Mouse (Mus musculus): ENCODE measurements around the gene Hist1h2be. TPM values are rescaled to one million over a fixed set of nuclear protein-coding genes. Genes with fewer than 3 reads are reported as not detected.
"Not testable (repeated sequence)": the region's sequence is repeated elsewhere in the genome, so short reads cannot be mapped to it uniquely, and the experiment has no call there.

Gene Hist1h2be
- total RNA-seq, 2 experiments from 2014 or later, result 10.8 to 17.5 TPM

DNA sequence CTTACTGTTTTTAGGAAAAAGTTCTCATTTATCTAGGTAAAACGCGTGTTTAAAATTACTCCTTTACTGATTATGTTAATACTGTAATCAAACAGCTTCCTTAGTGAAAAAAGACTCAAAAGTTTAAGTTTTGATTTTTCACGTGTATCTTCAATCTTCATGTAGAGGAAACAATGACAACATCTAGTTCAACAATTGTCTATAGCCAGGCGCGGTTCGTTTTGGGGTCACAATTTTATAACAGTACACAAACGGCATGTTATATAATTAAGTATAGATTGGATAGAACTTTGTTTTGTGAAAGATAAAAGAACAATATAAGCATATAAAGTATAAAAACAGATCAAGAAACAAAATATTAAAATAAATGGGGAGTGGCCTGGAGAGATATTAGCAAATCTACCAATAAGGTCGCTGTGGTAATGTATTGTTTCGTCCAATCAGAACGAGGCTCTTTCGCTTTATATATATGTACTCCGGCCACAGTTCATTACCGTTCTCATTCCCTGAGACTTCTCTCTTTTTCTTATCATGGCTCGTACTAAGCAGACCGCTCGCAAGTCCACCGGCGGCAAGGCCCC lies 45.6 kb downstream of the Hist1h2be start, which contains the start of gene Hist1h3d:
Hist1h3d (plus strand) TSS at position 493 of the 581 bp plus-strand sequence.
- peak within 1 kb of the TSS; percentile 70 for H3K4me3 ChIP-seq
- intact Hi-C loops (cut with DNase I), result no loop called here
- no peak for TF ChIP-seq CTCF (IDR thresholded peaks at IDR 0.05)
- peak within 1 kb of the TSS; percentile 83 for H3K27ac ChIP-seq
- DNase-seq, result peak; percentile 17

DNA sequence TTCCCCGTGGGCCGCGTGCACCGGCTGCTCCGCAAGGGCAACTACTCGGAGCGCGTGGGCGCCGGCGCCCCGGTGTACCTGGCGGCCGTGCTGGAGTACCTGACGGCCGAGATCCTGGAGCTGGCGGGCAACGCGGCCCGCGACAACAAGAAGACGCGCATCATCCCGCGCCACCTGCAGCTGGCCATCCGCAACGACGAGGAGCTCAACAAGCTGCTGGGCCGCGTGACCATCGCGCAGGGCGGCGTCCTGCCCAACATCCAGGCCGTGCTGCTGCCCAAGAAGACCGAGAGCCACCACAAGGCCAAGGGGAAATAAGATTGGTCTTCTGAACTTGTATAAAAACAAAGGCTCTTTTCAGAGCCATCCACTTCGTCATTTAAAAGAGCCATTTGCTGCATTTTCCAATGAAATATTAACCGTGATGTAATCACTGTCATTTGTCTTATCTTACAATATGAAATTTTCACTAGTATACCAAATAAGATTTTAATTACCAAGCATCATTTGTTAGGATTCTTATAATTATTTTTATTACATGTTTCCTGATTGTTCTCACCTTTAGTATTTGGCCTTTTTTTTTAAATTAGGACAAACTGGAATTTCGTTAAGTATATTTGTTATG lies 46.3 kb downstream of the Hist1h2be start:
- DNase-seq; intact Hi-C loops (cut with DNase I): not testable (repeated sequence)
- Histone ChIP-seq H3K27ac (peak overlapping the region; percentile 83), H3K4me3 (peak overlapping the region; percentile 70)

GRCm38 (mm10) chr13:23573898-23574524 lies 46.9 kb downstream of the Hist1h2be start, which contains the start of the genes Hist1h2bf and Hist1h2ad:
Hist1h2bf (minus strand) TSS chr13:23574196.
Hist1h2ad (plus strand) TSS chr13:23574381.
- peak; percentile 84 for DNase-seq
- peak within 1 kb of the TSS; percentile 83 for H3K27ac ChIP-seq
- intact Hi-C loops (cut with DNase I), result not testable (repeated sequence)
- peak within 1 kb of the TSS; percentile 70 for H3K4me3 ChIP-seq

- peak overlapping the region; percentile 70 for H3K4me3 ChIP-seq
- intact Hi-C loops (cut with DNase I); DNase-seq; H3K27ac ChIP-seq: not testable (repeated sequence)
These were observed 47.7 kb downstream of the Hist1h2be start for GRCm38 (mm10) chr13:23573034-23573897.

GRCm38 (mm10) chr13:23572218-23573033 lies 48.5 kb downstream of the Hist1h2be start:
- H3K4me3 ChIP-seq, result peak overlapping the region; percentile 70
- H3K27ac ChIP-seq, result 0 out of 2 replicates have a peak overlapping the region, but pooled peaks have one; percentile 68
- no peak for TF ChIP-seq CTCF (IDR thresholded peaks at IDR 0.05)
- intact Hi-C loops (cut with DNase I), result no loop called here
- DNase-seq, result no peak

DNA sequence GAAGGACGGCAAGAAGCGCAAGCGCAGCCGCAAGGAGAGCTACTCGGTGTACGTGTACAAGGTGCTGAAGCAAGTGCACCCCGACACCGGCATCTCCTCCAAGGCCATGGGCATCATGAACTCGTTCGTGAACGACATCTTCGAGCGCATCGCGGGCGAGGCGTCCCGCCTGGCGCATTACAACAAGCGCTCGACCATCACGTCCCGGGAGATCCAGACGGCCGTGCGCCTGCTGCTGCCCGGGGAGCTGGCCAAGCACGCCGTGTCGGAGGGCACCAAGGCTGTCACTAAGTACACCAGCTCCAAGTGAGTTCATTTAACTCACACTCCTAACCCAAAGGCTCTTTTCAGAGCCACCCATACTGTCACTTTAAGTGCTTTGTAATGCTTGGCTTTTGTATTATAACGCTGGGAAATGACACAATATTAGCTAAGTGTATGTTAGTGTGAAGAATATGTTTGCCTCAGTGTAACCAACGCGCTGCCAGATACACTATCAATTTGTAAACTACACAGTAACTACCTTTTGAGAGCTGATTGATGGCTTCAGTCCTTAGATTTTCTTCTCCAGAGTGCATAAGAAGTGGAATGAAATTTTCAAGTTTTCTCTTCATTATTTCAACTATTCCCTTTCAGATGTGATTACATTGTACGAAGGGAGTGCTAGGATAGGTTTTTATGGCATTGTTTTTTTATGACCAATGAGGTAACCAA lies 49.3 kb downstream of the Hist1h2be start:
- peak overlapping the region; percentile 70 for H3K4me3 ChIP-seq
- DNase-seq; intact Hi-C loops (cut with DNase I): not testable (repeated sequence)
- peak overlapping the region; percentile 92 for H3K27ac ChIP-seq

- peak; percentile 50 for DNase-seq
- no peak for TF ChIP-seq CTCF (IDR thresholded peaks at IDR 0.05)
- H3K27ac ChIP-seq, result peak within 1 kb of the TSS; percentile 92
- peak within 1 kb of the TSS; percentile 70 for H3K4me3 ChIP-seq
- intact Hi-C loops (cut with DNase I), result no loop called here
These were observed 49.9 kb downstream of the Hist1h2be start, which contains the start of the genes Hist1h2ae and Hist1h2bg for GRCm38 (mm10) chr13:23571022-23571503. Hist1h2ae (minus strand) TSS chr13:23571220. Hist1h2bg (plus strand) TSS chr13:23571396.

- intact Hi-C loops (cut with DNase I); DNase-seq: not testable (repeated sequence)
- H3K4me3 ChIP-seq, result peak overlapping the region; percentile 70
- peak overlapping the region; percentile 92 for H3K27ac ChIP-seq
- TF ChIP-seq CTCF (IDR thresholded peaks at IDR 0.05), result peak; percentile 5; the same call in 1 of the 2 replicates
These were observed 50.5 kb downstream of the Hist1h2be start for GRCm38 (mm10) chr13:23570261-23571021.

DNA sequence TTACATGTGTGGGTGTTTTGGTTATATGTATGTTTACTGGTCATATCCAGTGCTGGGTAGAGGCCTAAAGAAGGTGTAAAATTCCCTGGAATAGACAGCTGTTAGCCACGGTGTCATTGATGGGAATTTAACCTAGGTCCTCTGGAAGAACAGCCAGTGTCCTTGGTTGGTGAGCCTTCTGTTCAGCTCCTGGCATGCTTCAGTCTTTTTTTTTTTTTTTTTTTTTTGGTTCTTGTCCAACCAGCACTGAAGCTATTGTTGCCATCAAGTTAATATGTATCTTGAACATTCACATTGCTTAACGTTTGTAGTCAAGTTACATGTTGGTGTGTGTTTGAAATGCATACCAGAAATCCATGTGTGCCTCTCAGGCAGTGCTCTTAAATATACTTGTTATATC lies 56.4 kb downstream of the Hist1h2be start:
- Histone ChIP-seq H3K4me3 (no peak overlapping the region), H3K27ac (no peak overlapping the region)
- DNase-seq, result no peak
- TF ChIP-seq CTCF (IDR thresholded peaks at IDR 0.05), result no peak
- intact Hi-C loops (cut with DNase I), result loop anchor here (10.0 kb wide), 1 partner anchor 170 kb away; the partner anchor contains the start of gene Hist1h1c

Measured in gastrocnemius, adult 2 months (tissue).